Mouse (Mus musculus) neural tube, embryonic 15.5 days (tissue): Measurements from ENCODE around the gene Olfr113. TPM values are rescaled to one million over a fixed set of nuclear protein-coding genes. Genes with fewer than 3 reads are reported as not detected.
A peak's percentile ranks its signal among the peaks of the same experiment; 100 is the strongest.
"Not testable (repeated sequence)": the region's sequence is repeated elsewhere in the genome, so short reads cannot be mapped to it uniquely, and the experiment has no call there.

Experiments used
- ATAC-seq: fragments of 200-750 bp; cut with Nextera tagmentation; 2 replicates; pipeline ENCODE4 v1.8.0; 2017; ENCODE audit warnings: mild to moderate bottlenecking, moderate TSS enrichment, moderate library complexity; ENCODE audit not compliant: low FRiP score
- H3K27ac ChIP-seq: fragments of 300-500 bp; sonication (generic); replicated peaks from 2 replicates; pipeline ENCODE4 v1.5.1; 2015; ENCODE audit warnings: mild to moderate bottlenecking, inconsistent platforms
- H3K27me3 ChIP-seq: fragments of 300-500 bp; sonication (generic); replicated peaks from 2 replicates; pipeline ENCODE4 v1.6.1; 2015; ENCODE audit warnings: inconsistent platforms
- H3K36me3 ChIP-seq: fragments of 300-500 bp; sonication (generic); 2 replicates; pipeline ENCODE4 v1.6.1; 2015; ENCODE audit warnings: inconsistent platforms
- H3K4me1 ChIP-seq: fragments of 300-500 bp; sonication (generic); 2 replicates; pipeline ENCODE4 v1.6.1; 2015; ENCODE audit warnings: inconsistent platforms
- H3K4me2 ChIP-seq: fragments of 300-500 bp; sonication (generic); 2 replicates; pipeline ENCODE4 v1.6.1; 2015; ENCODE audit warnings: inconsistent platforms, mild to moderate bottlenecking, moderate library complexity
- H3K4me3 ChIP-seq: fragments of 300-500 bp; sonication (generic); replicated peaks from 2 replicates; pipeline ENCODE4 v1.5.1; 2015; ENCODE audit warnings: mild to moderate bottlenecking, inconsistent platforms
- H3K9ac ChIP-seq: fragments of 300-500 bp; sonication (generic); replicated peaks from 2 replicates; pipeline ENCODE4 v1.6.1; 2015; ENCODE audit warnings: mild to moderate bottlenecking, inconsistent platforms
- H3K9me3 ChIP-seq: fragments of 300-500 bp; sonication (generic); replicated peaks from 2 replicates; pipeline ENCODE4 v1.6.1; 2016; ENCODE audit warnings: inconsistent platforms
- WGBS: fragments of 180-500 bp; shearing (Covaris S2); methylation state at CpG from one replicate; pipeline ENCODE4 v1.1.7; 2015; ENCODE audit warnings: mixed read lengths; 5-methylcytosine and 5-hydroxymethylcytosine counted together
- polyA plus RNA-seq: library from polyadenylated mRNA; unstranded; fragments of >200 nt; fragmentation: Nextera tagmentation; extraction: Ambion mirVana; gene quantifications from 2 replicates; pipeline ENCODE4 v1.2.1, GENCODE M21; 2015

The Olfr113 gene
- not detected in 2 replicates for polyA plus RNA-seq

DNA sequence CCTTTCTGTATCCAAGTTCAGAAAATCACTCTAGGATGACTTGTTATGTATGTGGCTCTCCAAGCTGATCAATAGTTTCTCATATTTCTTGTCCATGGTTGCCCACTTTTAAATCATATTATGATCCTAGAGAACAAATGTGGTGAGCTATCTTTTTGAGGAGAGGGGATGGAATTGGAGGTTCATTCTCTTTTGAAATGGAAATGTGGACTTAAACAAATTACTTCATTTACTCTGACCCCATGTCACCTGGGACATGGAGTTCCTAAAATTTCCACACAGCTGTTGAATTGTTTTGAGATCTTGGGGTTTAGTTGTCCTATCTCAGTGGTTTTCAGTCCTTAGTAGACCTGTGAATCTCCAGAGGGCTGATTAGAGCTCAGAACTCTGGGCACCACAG is at the start of gene Olfr113:
Gene Olfr113 (minus strand): TSS at position 101 of the 400 bp plus-strand sequence.
- H3K9ac ChIP-seq: no peak within 1 kb of the TSS
- ATAC-seq: no peak

GRCm38 (mm10) chr17:37627009-37627408 is 49.5 kb upstream of the Olfr113 start, which contains the start of the genes Olfr115 and Olfr116:
TSS of gene Olfr115 (minus strand) at chr17:37627109.
TSS of gene Olfr116 (minus strand) at chr17:37627199.
- Histone ChIP-seq H3K27me3 (no peaks in the 10 kb centered on the region), H3K4me1 (no peaks in the 10 kb centered on the region), H3K27ac (no peak within 1 kb of the TSS), H3K4me3 (no peak within 1 kb of the TSS), H3K9me3 (no peaks in the 10 kb centered on the region), H3K4me2 (no peak within 1 kb of the TSS), H3K9ac (no peak within 1 kb of the TSS), H3K36me3 (no peaks in the 10 kb centered on the region)
- 81% methylated on average over 2 of the region's 2 CpGs for WGBS
- ATAC-seq: no peak

More for the DNA sequence above, at the start of gene Olfr113:
- no peaks in the 10 kb centered on the region for H3K4me1 ChIP-seq
- H3K4me2 ChIP-seq: no peak within 1 kb of the TSS
- H3K27me3 ChIP-seq: no peaks in the 10 kb centered on the region
- H3K27ac ChIP-seq: no peak within 1 kb of the TSS
- no peak within 1 kb of the TSS for H3K4me3 ChIP-seq
- H3K36me3 ChIP-seq: no peaks in the 10 kb centered on the region
- no peaks in the 10 kb centered on the region for H3K9me3 ChIP-seq

DNA sequence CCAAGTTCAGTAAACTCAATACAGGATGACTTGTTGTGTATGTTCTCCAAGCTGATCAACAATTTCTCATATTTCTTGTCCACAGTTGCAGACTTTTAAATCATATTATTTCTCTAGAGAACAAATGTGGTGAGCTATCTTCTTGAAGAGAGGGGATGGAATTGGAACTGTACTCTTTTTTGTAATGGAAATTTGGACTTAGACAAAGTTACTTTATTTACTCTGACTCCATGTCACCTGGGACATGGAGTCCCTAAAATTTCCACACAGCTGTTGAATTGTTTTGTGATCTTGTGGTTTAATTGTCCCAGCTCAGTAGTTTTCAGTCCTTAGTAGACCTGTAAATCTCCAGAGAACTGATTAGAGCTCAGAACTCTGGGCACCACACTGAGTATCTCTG is 15.2 kb upstream of the Olfr113 start, which contains the start of gene Olfr114:
Gene Olfr114 (minus strand): TSS at position 101 of the 400 bp plus-strand sequence.
- no peaks in the 10 kb centered on the region for H3K9me3 ChIP-seq
- H3K27me3 ChIP-seq: no peaks in the 10 kb centered on the region
- no peaks in the 10 kb centered on the region for H3K36me3 ChIP-seq
- H3K4me2 ChIP-seq: no peak within 1 kb of the TSS
- H3K9ac ChIP-seq: no peak within 1 kb of the TSS
- no peaks in the 10 kb centered on the region for H3K4me1 ChIP-seq
- H3K27ac ChIP-seq: no peak within 1 kb of the TSS
- no peak within 1 kb of the TSS for H3K4me3 ChIP-seq
- ATAC-seq: no peak

GRCm38 (mm10) chr17:37569351-37569750 is 8.1 kb downstream of the Olfr113 start, which contains the start of gene Olfr112:
TSS of gene Olfr112 (minus strand) at chr17:37569451.
- Histone ChIP-seq H3K27ac (no peak within 1 kb of the TSS), H3K4me2 (no peak within 1 kb of the TSS), H3K36me3 (no peaks in the 10 kb centered on the region), H3K9me3 (no peaks in the 10 kb centered on the region), H3K27me3 (no peaks in the 10 kb centered on the region), H3K4me3 (no peak within 1 kb of the TSS), H3K9ac (no peak within 1 kb of the TSS), H3K4me1 (no peaks in the 10 kb centered on the region)
- no peak for ATAC-seq

DNA sequence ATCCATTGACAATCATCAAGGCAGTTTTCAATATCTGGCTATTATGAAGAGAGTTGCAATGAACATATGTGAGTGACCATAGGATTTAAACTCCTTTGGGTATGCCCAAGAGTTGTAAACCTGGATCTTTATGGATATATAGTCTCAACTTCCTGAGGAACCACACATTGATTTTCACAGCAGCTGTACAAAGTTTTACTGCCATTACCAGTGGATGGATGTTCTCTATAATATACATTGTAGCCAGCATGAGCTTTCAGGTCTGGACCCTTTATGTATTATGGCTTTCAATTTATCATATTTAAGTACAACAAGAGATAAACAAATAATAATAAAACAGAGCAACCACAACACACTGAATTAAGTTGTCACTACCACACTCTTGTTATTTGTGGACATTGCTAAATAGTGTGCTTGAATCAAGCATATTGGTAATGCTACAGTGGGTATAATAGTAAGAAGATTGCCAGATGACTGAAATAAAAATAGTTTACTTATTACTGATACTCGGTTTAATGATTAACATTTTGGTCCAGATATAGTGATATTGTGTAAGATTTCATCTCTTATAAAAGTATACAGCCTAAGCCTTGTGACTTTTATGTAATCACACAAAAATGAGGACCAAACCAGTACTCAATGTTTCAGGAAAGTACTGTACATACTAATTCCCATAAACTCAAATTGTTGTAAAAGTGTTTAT is 18.4 kb downstream of the Olfr113 start:
- WGBS: 60% methylated on average over 1 of the region's 1 CpGs
- no peaks in the 10 kb centered on the region for H3K4me1 ChIP-seq

DNA sequence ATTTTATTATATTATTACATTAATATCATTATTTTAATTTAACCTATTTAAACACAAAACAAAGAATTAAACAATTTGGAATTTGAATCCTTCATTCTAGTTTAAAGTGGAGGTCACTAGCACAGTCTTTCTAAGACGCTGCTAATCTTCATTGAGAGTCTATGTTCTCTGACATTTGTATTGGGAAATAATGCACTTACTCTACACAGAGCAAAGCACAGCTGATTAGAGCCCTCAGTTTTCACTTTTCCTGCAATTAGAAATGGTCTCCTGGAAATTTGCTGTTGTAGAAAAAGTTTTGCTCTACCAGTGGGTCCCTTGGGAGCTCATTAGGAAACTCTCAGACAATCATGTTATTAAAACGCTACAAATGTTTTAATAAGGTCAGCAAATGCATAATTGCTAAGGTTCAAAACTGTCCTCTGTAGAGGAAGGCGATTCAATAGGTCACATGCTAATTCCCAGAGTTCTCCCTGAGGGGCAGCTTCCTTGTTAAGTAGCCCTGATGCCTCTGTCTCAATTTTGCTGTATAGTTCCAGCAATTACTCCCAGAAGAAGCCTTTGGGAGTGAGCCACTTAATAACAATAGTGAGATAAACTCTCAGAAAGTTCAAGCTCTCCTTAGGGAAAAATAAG is 33.5 kb downstream of the Olfr113 start:
- no peak overlapping the region for H3K4me3 ChIP-seq
- no peaks in the 10 kb centered on the region for H3K27me3 ChIP-seq
- WGBS: 68% methylated on average over 3 of the region's 3 CpGs
- H3K4me1 ChIP-seq: no peaks in the 10 kb centered on the region
- no peak overlapping the region for H3K27ac ChIP-seq
- no peaks in the 10 kb centered on the region for H3K9me3 ChIP-seq
- no peak overlapping the region for H3K9ac ChIP-seq
- no peak overlapping the region for H3K4me2 ChIP-seq
- ATAC-seq: peak; percentile 73
- H3K36me3 ChIP-seq: no peaks in the 10 kb centered on the region

More for the DNA sequence above, 18.4 kb downstream of the Olfr113 start:
- H3K27me3 ChIP-seq: no peaks in the 10 kb centered on the region
- H3K4me2 ChIP-seq: no peak overlapping the region
- no peak overlapping the region for H3K27ac ChIP-seq
- ATAC-seq: no peak
- no peak overlapping the region for H3K4me3 ChIP-seq
- no peaks in the 10 kb centered on the region for H3K36me3 ChIP-seq
- H3K9ac ChIP-seq: no peak overlapping the region
- H3K9me3 ChIP-seq: no peaks in the 10 kb centered on the region

- Histone ChIP-seq H3K27ac (no peak overlapping the region), H3K27me3 (no peaks in the 10 kb centered on the region), H3K9me3 (no peaks in the 10 kb centered on the region), H3K9ac (no peak overlapping the region), H3K4me2 (no peak overlapping the region), H3K4me3 (no peak overlapping the region), H3K36me3 (no peaks in the 10 kb centered on the region), H3K4me1 (no peaks in the 10 kb centered on the region)
- no peak for ATAC-seq
- 75% methylated on average over 4 of the region's 4 CpGs for WGBS
These were observed 35.9 kb downstream of the Olfr113 start for GRCm38 (mm10) chr17:37541454-37542119.

- not testable (repeated sequence) for H3K9me3 ChIP-seq, H3K9ac ChIP-seq, H3K27ac ChIP-seq, H3K4me2 ChIP-seq, H3K36me3 ChIP-seq, H3K4me1 ChIP-seq, ATAC-seq, H3K4me3 ChIP-seq, H3K27me3 ChIP-seq
- WGBS: 58% methylated on average over 1 of the region's 1 CpGs
These were observed 39.0 kb downstream of the Olfr113 start for GRCm38 (mm10) chr17:37538416-37538815.

DNA sequence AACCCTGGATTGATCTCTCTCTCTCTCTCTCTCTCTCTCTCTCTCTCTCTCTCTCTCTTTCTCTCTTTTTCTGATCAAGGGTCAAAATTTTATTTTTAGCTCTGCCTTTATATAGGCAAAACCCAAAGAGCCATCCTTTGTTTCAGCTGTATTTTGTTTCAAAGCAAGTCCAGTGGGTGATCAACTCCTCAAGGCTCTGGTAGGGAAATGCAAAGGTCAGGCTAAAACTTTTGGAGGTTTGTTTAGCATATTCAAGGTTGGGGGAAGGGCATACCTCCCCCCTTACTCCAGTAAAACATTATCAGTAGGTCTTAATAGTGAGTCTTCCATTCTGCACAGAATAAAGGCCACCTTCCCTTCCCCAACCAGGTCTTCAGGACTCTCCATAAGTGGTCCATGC is 42.3 kb downstream of the Olfr113 start:
- Histone ChIP-seq H3K9me3 (no peaks in the 10 kb centered on the region), H3K4me3 (no peak overlapping the region), H3K27ac (no peak overlapping the region), H3K27me3 (no peaks in the 10 kb centered on the region), H3K36me3 (no peaks in the 10 kb centered on the region), H3K4me1 (no peaks in the 10 kb centered on the region), H3K4me2 (no peak overlapping the region), H3K9ac (no peak overlapping the region)
- no peak for ATAC-seq

DNA sequence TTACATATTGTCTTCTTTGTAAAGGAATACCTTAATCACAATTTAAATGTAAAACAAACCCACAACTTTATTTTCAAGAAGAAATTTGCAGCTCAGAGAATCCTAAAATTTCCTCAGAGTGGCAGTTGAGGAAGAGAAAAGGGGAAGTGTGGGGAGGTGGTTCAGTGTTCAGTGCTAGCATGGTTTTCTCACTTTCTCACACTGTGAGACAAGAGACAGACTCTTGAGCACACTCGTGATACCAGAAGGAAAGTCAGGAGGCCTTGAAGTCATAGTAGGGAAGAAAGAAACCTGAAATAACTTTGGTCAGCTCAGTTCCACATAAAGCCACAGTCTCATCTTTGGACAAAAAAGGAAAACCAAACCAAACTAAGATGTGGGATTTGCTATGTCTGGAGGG is 52.0 kb downstream of the Olfr113 start:
- not testable (repeated sequence) for H3K9me3 ChIP-seq, H3K4me3 ChIP-seq, H3K27ac ChIP-seq, H3K27me3 ChIP-seq, H3K36me3 ChIP-seq, H3K4me1 ChIP-seq, H3K4me2 ChIP-seq, ATAC-seq, H3K9ac ChIP-seq
- 85% methylated on average over 1 of the region's 1 CpGs for WGBS

GRCm38 (mm10) chr17:37524612-37525011 is 52.9 kb downstream of the Olfr113 start:
- H3K4me2 ChIP-seq, ATAC-seq, H3K4me1 ChIP-seq, H3K4me3 ChIP-seq, H3K36me3 ChIP-seq, H3K9ac ChIP-seq, H3K27ac ChIP-seq, H3K9me3 ChIP-seq, H3K27me3 ChIP-seq: not testable (repeated sequence)
